Mouse (Mus musculus) embryonic facial prominence, embryonic 12.5 days (tissue): ENCODE measurements around the gene Fam89a. TPM values are rescaled to one million over a fixed set of nuclear protein-coding genes. Genes with fewer than 3 reads are reported as not detected.

Source experiments
- ATAC-seq: fragments of 200-750 bp; cut with Nextera tagmentation; 2 replicates; pipeline ENCODE4 v1.8.0; 2017; ENCODE audit not compliant: insufficient number of reproducible peaks, insufficient read depth, low FRiP score, low TSS enrichment
- H3K27ac ChIP-seq: fragments of 300-500 bp; sonication (generic); 2 replicates; pipeline ENCODE4 v1.5.1; 2016; ENCODE audit warnings: mild to moderate bottlenecking
- H3K27me3 ChIP-seq: fragments of 300-500 bp; sonication (generic); 2 replicates; pipeline ENCODE4 v1.6.1; 2016; ENCODE audit warnings: mild to moderate bottlenecking, moderate library complexity
- H3K36me3 ChIP-seq: fragments of 300-500 bp; sonication (generic); 2 replicates; pipeline ENCODE4 v1.6.1; 2016; ENCODE audit warnings: mild to moderate bottlenecking
- H3K4me1 ChIP-seq: fragments of 300-500 bp; sonication (generic); 2 replicates; pipeline ENCODE4 v1.6.1; 2016
- H3K4me2 ChIP-seq: fragments of 300-500 bp; sonication (generic); replicated peaks from 2 replicates; pipeline ENCODE4 v1.6.1; 2016; ENCODE audit warnings: mild to moderate bottlenecking, moderate library complexity
- H3K4me3 ChIP-seq: fragments of 300-500 bp; sonication (generic); 2 replicates; pipeline ENCODE4 v1.5.1; 2016; ENCODE audit warnings: mild to moderate bottlenecking
- H3K9ac ChIP-seq: fragments of 300-500 bp; sonication (generic); 2 replicates; pipeline ENCODE4 v1.6.1; 2016; ENCODE audit warnings: mild to moderate bottlenecking, moderate library complexity
- H3K9me3 ChIP-seq: fragments of 300-500 bp; sonication (generic); 2 replicates; pipeline ENCODE4 v1.6.1; 2016; ENCODE audit warnings: mild to moderate bottlenecking, moderate library complexity
- WGBS: fragments of 180-500 bp; shearing (Covaris S2); methylation state at CpG from one replicate; pipeline ENCODE4 v1.1.7; 2016; 5-methylcytosine and 5-hydroxymethylcytosine counted together
- polyA plus RNA-seq: library from polyadenylated mRNA; unstranded; fragments of >200 nt; fragmentation: Nextera tagmentation; extraction: Ambion mirVana; gene quantifications from 2 replicates; pipeline ENCODE4 v1.2.1, GENCODE M21; 2016

Fam89a gene
- 6.7 and 8.0 TPM in 2 replicates for polyA plus RNA-seq

- no peaks in the 10 kb centered on the region for H3K36me3 ChIP-seq
- no peak within 1 kb of the TSS for H3K27ac ChIP-seq
- no peaks in the 10 kb centered on the region for H3K9me3 ChIP-seq
- peak within 1 kb of the TSS; percentile 89 for H3K4me2 ChIP-seq
- peaks cover 17% of the 10 kb centered on the region; the same call in 1 of the 2 replicates for H3K4me1 ChIP-seq
- peak; percentile 54 for ATAC-seq
- H3K27me3 ChIP-seq = peaks cover 43% of the 10 kb centered on the region
- H3K4me3 ChIP-seq = peak within 1 kb of the TSS; percentile 58
- H3K9ac ChIP-seq = peak within 1 kb of the TSS; percentile 58
- under 1% methylated on average over 41 of the region's 41 CpGs for WGBS
These were observed at the start of gene Fam89a for GRCm38 (mm10) chr8:124751709-124752173. Gene Fam89a (minus strand): TSS chr8:124751832.

DNA sequence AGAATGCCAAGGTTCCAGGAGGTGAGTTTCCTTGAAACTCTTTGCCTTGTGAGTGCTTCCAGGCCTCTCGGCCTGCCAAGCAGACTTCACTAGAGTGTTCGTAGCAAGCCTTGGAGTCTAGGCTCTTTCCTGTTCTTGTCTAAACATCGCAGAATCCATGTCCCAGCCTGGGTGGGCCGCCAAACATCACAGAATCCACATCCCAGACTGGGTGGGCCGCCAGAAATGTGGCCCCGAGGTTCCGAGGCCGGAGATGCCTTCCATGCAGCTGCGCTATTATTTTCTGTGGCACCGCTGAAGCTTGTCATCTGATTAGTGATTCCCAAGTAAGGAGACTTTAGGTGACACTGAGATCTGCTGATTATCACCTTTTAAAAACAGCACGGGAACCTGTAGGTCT, 48.9 kb upstream of the Fam89a start:
- H3K4me1 ChIP-seq = no peaks in the 10 kb centered on the region
- no peaks in the 10 kb centered on the region for H3K9me3 ChIP-seq
- H3K9ac ChIP-seq = no peak overlapping the region
- H3K4me3 ChIP-seq = no peak overlapping the region
- no peak overlapping the region for H3K27ac ChIP-seq
- ATAC-seq = no peak
- no peak overlapping the region for H3K4me2 ChIP-seq
- 38% methylated on average over 11 of the region's 11 CpGs for WGBS
- no peaks in the 10 kb centered on the region for H3K36me3 ChIP-seq
- H3K27me3 ChIP-seq = peaks cover 24% of the 10 kb centered on the region

GRCm38 (mm10) chr8:124795781-124796488, 44.3 kb upstream of the Fam89a start:
- no peak for ATAC-seq
- H3K4me2 ChIP-seq = no peak overlapping the region
- 68% methylated on average over 8 of the region's 8 CpGs for WGBS
- no peak overlapping the region for H3K27ac ChIP-seq
- H3K36me3 ChIP-seq = no peaks in the 10 kb centered on the region
- peaks cover 68% of the 10 kb centered on the region for H3K27me3 ChIP-seq
- no peak overlapping the region for H3K4me3 ChIP-seq
- H3K4me1 ChIP-seq = peaks cover 18% of the 10 kb centered on the region
- no peaks in the 10 kb centered on the region for H3K9me3 ChIP-seq
- no peak overlapping the region for H3K9ac ChIP-seq

DNA sequence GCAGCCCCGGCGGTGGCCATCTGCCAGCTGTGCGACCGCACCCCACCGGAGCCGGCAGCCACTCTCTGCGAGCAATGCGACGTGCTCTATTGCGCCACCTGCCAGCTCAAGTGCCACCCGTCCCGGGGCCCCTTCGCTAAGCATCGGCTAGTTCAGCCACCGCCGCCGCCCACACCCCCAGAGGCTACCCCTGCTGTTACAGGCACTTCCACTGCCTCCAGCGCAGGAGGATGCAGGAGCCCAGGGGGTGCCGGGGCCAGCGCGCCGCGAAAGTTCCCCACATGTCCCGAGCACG, 42.8 kb upstream of the Fam89a start:
- WGBS = under 1% methylated on average over 25 of the region's 25 CpGs
- peaks cover 75% of the 10 kb centered on the region for H3K27me3 ChIP-seq
- H3K9me3 ChIP-seq = no peaks in the 10 kb centered on the region
- no peak overlapping the region for H3K9ac ChIP-seq
- H3K4me2 ChIP-seq = peak overlapping the region; percentile 100
- H3K4me1 ChIP-seq = peaks cover 18% of the 10 kb centered on the region
- no peak overlapping the region for H3K27ac ChIP-seq
- peak overlapping the region; percentile 69 for H3K4me3 ChIP-seq
- no peak for ATAC-seq
- no peaks in the 10 kb centered on the region for H3K36me3 ChIP-seq

- Histone ChIP-seq H3K4me3 (peak overlapping the region; percentile 69), H3K4me1 (peaks cover 18% of the 10 kb centered on the region), H3K9me3 (no peaks in the 10 kb centered on the region), H3K36me3 (no peaks in the 10 kb centered on the region), H3K27me3 (peaks cover 75% of the 10 kb centered on the region), H3K9ac (no peak overlapping the region), H3K27ac (no peak overlapping the region), H3K4me2 (peak overlapping the region; percentile 100)
- under 1% methylated on average over 80 of the region's 81 CpGs for WGBS
- peak; percentile 7; the same call in 1 of the 2 replicates for ATAC-seq
These were observed 42.2 kb upstream of the Fam89a start for GRCm38 (mm10) chr8:124793661-124794485.

DNA sequence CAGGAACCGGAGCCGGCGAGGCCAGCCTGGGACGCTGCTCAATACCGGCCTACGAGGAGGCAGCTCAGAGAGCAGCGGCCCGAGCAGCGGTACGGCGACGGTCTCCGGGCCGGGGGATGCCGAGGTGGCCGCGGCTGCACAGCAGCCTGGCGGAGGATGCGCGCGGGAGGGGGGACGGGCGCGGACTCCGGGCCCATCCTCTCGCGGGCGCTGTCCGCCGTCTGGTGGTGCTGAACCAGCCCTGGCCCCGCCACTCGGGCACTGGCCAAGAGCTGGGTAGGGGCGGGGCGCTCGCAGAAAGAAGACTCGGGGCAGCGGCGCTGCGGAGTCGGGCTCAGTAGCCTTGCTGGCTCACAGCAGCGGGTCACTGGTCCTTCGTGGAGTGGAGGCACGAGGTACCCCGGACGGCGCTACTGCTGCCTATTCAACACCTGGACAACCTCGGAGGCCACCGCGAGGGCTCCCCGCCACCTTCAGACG, 41.6 kb upstream of the Fam89a start:
- Histone ChIP-seq H3K4me1 (peaks cover 18% of the 10 kb centered on the region), H3K36me3 (no peaks in the 10 kb centered on the region), H3K9ac (peak overlapping the region; percentile 48; the same call in 1 of the 2 replicates), H3K4me2 (peak overlapping the region; percentile 100), H3K27me3 (peaks cover 69% of the 10 kb centered on the region), H3K4me3 (peak overlapping the region; percentile 69), H3K27ac (peak overlapping the region; percentile 46; the same call in 1 of the 2 replicates), H3K9me3 (no peaks in the 10 kb centered on the region)
- under 1% methylated on average over 39 of the region's 51 CpGs for WGBS
- peak; percentile 87 for ATAC-seq

GRCm38 (mm10) chr8:124792708-124793107, 41.1 kb upstream of the Fam89a start, which contains the start of gene Trim67:
Gene Trim67 (plus strand): TSS chr8:124793092.
- under 1% methylated on average over 36 of the region's 39 CpGs for WGBS
- Histone ChIP-seq H3K9ac (peak within 1 kb of the TSS; percentile 48), H3K9me3 (no peaks in the 10 kb centered on the region), H3K4me3 (peak within 1 kb of the TSS; percentile 69), H3K4me1 (peaks cover 18% of the 10 kb centered on the region), H3K27ac (peak within 1 kb of the TSS; percentile 46; the same call in 1 of the 2 replicates), H3K36me3 (no peaks in the 10 kb centered on the region), H3K4me2 (peak within 1 kb of the TSS; percentile 100), H3K27me3 (peaks cover 69% of the 10 kb centered on the region)
- peak; percentile 87 for ATAC-seq

DNA sequence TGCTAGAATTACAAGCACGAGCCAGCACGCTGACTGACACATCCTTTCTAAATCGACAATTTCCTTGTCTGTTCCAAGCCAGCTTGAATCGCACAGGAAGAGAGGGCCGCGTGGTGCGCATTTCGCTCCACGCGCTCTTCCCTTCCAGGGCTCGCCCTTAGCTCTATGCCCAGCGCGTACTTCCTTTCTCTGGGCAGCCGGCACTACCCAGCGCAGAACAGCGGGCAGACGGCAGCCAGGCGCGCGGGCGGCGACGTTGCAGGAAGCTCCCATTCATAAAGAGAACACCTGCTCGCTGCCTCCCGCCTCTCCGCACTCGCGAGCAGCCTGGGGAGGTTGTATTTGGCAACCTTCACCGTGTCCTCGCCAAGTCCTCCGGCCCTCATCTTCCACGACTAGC, 40.6 kb upstream of the Fam89a start:
- Histone ChIP-seq H3K9ac (peak overlapping the region; percentile 21), H3K4me2 (peak overlapping the region; percentile 100), H3K36me3 (no peaks in the 10 kb centered on the region), H3K27me3 (peaks cover 66% of the 10 kb centered on the region), H3K9me3 (no peaks in the 10 kb centered on the region), H3K27ac (0 out of 2 replicates have a peak overlapping the region, but pooled peaks have one; percentile 31), H3K4me1 (peaks cover 18% of the 10 kb centered on the region), H3K4me3 (peak overlapping the region; percentile 69)
- under 1% methylated on average over 32 of the region's 32 CpGs for WGBS
- ATAC-seq = no peak

GRCm38 (mm10) chr8:124791751-124792150, 40.1 kb upstream of the Fam89a start:
- H3K36me3 ChIP-seq = no peaks in the 10 kb centered on the region
- no peaks in the 10 kb centered on the region for H3K9me3 ChIP-seq
- H3K27me3 ChIP-seq = peaks cover 63% of the 10 kb centered on the region
- whole genome bisulfite sequencing = 45% methylated on average over 4 of the region's 4 CpGs
- peak overlapping the region; percentile 69; the same call in 1 of the 2 replicates for H3K4me3 ChIP-seq
- no peak overlapping the region; the same call in 1 of the 2 replicates for H3K9ac ChIP-seq
- H3K27ac ChIP-seq = no peak overlapping the region
- ATAC-seq = no peak
- peak overlapping the region; percentile 100 for H3K4me2 ChIP-seq
- H3K4me1 ChIP-seq = peaks cover 18% of the 10 kb centered on the region

- WGBS = 77% methylated on average over 4 of the region's 4 CpGs
- Histone ChIP-seq H3K4me1 (peaks cover 18% of the 10 kb centered on the region), H3K9me3 (no peaks in the 10 kb centered on the region), H3K27ac (no peak overlapping the region), H3K4me3 (no peak overlapping the region), H3K9ac (no peak overlapping the region), H3K4me2 (no peak overlapping the region), H3K27me3 (peaks cover 52% of the 10 kb centered on the region), H3K36me3 (no peaks in the 10 kb centered on the region)
- no peak for ATAC-seq
These were observed 39.0 kb upstream of the Fam89a start for GRCm38 (mm10) chr8:124790676-124791075.

DNA sequence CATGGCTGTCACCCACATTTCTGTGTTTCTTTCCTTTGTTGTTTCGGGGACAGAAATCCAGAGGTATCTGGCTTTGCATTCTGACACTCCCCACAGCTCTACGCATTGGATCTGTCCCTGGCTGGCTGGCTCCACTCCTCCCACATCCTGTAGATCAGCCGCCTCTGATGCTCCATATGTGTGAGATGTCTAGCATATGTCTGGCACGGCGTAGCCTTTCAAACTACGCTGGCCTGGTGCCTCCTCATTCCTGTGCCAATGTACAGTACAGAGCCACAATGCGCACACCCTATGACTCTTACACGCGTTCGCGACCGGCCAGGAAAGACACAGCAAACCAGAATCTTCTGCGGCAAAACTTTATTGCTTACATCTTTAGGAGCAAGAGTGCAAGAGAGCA, 33.0 kb upstream of the Fam89a start:
- ATAC-seq = no peak
- Histone ChIP-seq H3K4me3 (no peak overlapping the region), H3K27ac (no peak overlapping the region), H3K36me3 (no peaks in the 10 kb centered on the region), H3K27me3 (no peaks in the 10 kb centered on the region), H3K9ac (no peak overlapping the region), H3K4me2 (no peak overlapping the region), H3K4me1 (peaks cover 4% of the 10 kb centered on the region; the same call in 1 of the 2 replicates), H3K9me3 (no peaks in the 10 kb centered on the region)
- 89% methylated on average over 13 of the region's 13 CpGs for WGBS
